Mouse (Mus musculus): ENCODE data around the gene Gsto1.

- no peak for TF ChIP-seq MXI1 (IDR thresholded peaks at IDR 0.05; ENCODE audit: low read depth, low read length)
- no peak for TF ChIP-seq USF1 (IDR thresholded peaks at IDR 0.05; ENCODE audit: low read depth, low read length)
- TF ChIP-seq SIN3A (IDR thresholded peaks at IDR 0.05; ENCODE audit: low read length): no peak
- TF ChIP-seq CTCF (IDR thresholded peaks at IDR 0.05 in 2 of 3, conservative IDR thresholded peaks at IDR 0.05 in 1 of 3; ENCODE audit: control insufficient read depth in 1 of 3, insufficient read depth in 1 of 3, low read depth in 2 of 3, low read length in 3 of 3, poor library complexity in 1 of 3, severe bottlenecking in 1 of 3): no peak
- no peak for TF ChIP-seq POLR2AphosphoS5 (IDR thresholded peaks at IDR 0.05; ENCODE audit: borderline replicate concordance, low read depth, low read length)
- TF ChIP-seq TCF12 (IDR thresholded peaks at IDR 0.05; ENCODE audit: low read depth, low read length): no peak
- TF ChIP-seq USF2 (IDR thresholded peaks at IDR 0.05; ENCODE audit: borderline replicate concordance in 1 of 2, insufficient read depth in 1 of 2, low read depth in 1 of 2, low read length in 2 of 2): no peak
- no peak for TF ChIP-seq EP300 (IDR thresholded peaks at IDR 0.05; ENCODE audit: low read depth in 1 of 2, low read length in 2 of 2)
- TF ChIP-seq RCOR1 (IDR thresholded peaks at IDR 0.05; ENCODE audit: low read depth, low read length): no peak
- no peak for TF ChIP-seq POLR2A (IDR thresholded peaks at IDR 0.05; ENCODE audit: control insufficient read depth in 1 of 2, insufficient read depth in 1 of 2, low read depth in 1 of 2, low read length in 2 of 2, poor library complexity in 1 of 2)
- no peak for TF ChIP-seq HCFC1 (IDR thresholded peaks at IDR 0.05; ENCODE audit: low read depth, low read length)
- no peak for TF ChIP-seq ZMIZ1 (IDR thresholded peaks at IDR 0.05; ENCODE audit: low read depth, low read length)
These were observed 30.5 kb downstream of the Gsto1 start for GRCm38 (mm10) chr19:47885191-47885743.
